Mouse (Mus musculus) heart, embryonic 15.5 days (tissue): ENCODE measurements around the gene Slc9a6. TPM values are rescaled to one million over a fixed set of nuclear protein-coding genes. Genes with fewer than 3 reads are reported as not detected.

ENCODE experiments used
- ATAC-seq: fragments of 200-750 bp; cut with Nextera tagmentation; replicated peaks from 2 replicates; pipeline ENCODE4 v1.8.0; 2017; ENCODE audit warnings: low read depth, moderate TSS enrichment; ENCODE audit not compliant: insufficient number of reproducible peaks, insufficient read depth, low FRiP score
- H3K27ac ChIP-seq: fragments of 300-500 bp; sonication (generic); 2 replicates; pipeline ENCODE4 v1.5.1; 2015; ENCODE audit warnings: mild to moderate bottlenecking, inconsistent platforms
- H3K27me3 ChIP-seq: fragments of 300-500 bp; sonication (generic); 2 replicates; pipeline ENCODE4 v1.6.1; 2015; ENCODE audit warnings: inconsistent platforms
- H3K36me3 ChIP-seq: fragments of 300-500 bp; sonication (generic); 2 replicates; pipeline ENCODE4 v1.6.1; 2015; ENCODE audit warnings: mild to moderate bottlenecking, inconsistent platforms
- H3K4me1 ChIP-seq: fragments of 300-500 bp; sonication (generic); replicated peaks from 2 replicates; pipeline ENCODE4 v1.6.1; 2015; ENCODE audit warnings: inconsistent platforms
- H3K4me2 ChIP-seq: fragments of 300-500 bp; sonication (generic); 2 replicates; pipeline ENCODE4 v1.6.1; 2015; ENCODE audit warnings: inconsistent platforms, mild to moderate bottlenecking, moderate library complexity
- H3K4me3 ChIP-seq: fragments of 300-500 bp; sonication (generic); 2 replicates; pipeline ENCODE4 v1.5.1; 2015; ENCODE audit warnings: mild to moderate bottlenecking, inconsistent platforms
- H3K9ac ChIP-seq: fragments of 300-500 bp; sonication (generic); 2 replicates; pipeline ENCODE4 v1.6.1; 2015; ENCODE audit warnings: mild to moderate bottlenecking, inconsistent platforms
- H3K9me3 ChIP-seq: fragments of 300-500 bp; sonication (generic); replicated peaks from 2 replicates; pipeline ENCODE4 v1.6.1; 2016; ENCODE audit warnings: inconsistent platforms
- WGBS: fragments of 180-500 bp; shearing (Covaris S2); methylation state at CpG from one replicate; pipeline ENCODE4 v1.1.7; 2015; ENCODE audit warnings: mixed read lengths; 5-methylcytosine and 5-hydroxymethylcytosine counted together
- polyA plus RNA-seq: library from polyadenylated mRNA; unstranded; fragments of >200 nt; fragmentation: Nextera tagmentation; extraction: Ambion mirVana; gene quantifications from 2 replicates; pipeline ENCODE4 v1.2.1, GENCODE M21; 2015

Slc9a6 gene
- polyA plus RNA-seq, 1 experiment from 2014 or later = 7.2 TPM

- Histone ChIP-seq H3K27ac (no peak overlapping the region), H3K4me2 (no peak overlapping the region)
- WGBS = 74% methylated on average over 5 of the region's 5 CpGs
Measured at GRCm38 (mm10) chrX:56636185-56636584, 26.6 kb downstream of the Slc9a6 start.

GRCm38 (mm10) chrX:56640066-56640465, 30.5 kb downstream of the Slc9a6 start:
- Histone ChIP-seq H3K9ac (no peak overlapping the region), H3K4me1 (no peaks in the 10 kb centered on the region), H3K27me3 (no peaks in the 10 kb centered on the region), H3K4me2 (no peak overlapping the region), H3K4me3 (no peak overlapping the region), H3K36me3 (no peaks in the 10 kb centered on the region), H3K27ac (no peak overlapping the region), H3K9me3 (no peaks in the 10 kb centered on the region)
- no peak for ATAC-seq
- 17% methylated on average over 1 of the region's 1 CpGs for WGBS

More at GRCm38 (mm10) chrX:56636185-56636584, 26.6 kb downstream of the Slc9a6 start:
- H3K9ac ChIP-seq = no peak overlapping the region
- no peak overlapping the region for H3K4me3 ChIP-seq
- H3K27me3 ChIP-seq = no peaks in the 10 kb centered on the region
- no peaks in the 10 kb centered on the region for H3K9me3 ChIP-seq
- no peak for ATAC-seq
- no peaks in the 10 kb centered on the region for H3K36me3 ChIP-seq
- no peaks in the 10 kb centered on the region for H3K4me1 ChIP-seq

DNA sequence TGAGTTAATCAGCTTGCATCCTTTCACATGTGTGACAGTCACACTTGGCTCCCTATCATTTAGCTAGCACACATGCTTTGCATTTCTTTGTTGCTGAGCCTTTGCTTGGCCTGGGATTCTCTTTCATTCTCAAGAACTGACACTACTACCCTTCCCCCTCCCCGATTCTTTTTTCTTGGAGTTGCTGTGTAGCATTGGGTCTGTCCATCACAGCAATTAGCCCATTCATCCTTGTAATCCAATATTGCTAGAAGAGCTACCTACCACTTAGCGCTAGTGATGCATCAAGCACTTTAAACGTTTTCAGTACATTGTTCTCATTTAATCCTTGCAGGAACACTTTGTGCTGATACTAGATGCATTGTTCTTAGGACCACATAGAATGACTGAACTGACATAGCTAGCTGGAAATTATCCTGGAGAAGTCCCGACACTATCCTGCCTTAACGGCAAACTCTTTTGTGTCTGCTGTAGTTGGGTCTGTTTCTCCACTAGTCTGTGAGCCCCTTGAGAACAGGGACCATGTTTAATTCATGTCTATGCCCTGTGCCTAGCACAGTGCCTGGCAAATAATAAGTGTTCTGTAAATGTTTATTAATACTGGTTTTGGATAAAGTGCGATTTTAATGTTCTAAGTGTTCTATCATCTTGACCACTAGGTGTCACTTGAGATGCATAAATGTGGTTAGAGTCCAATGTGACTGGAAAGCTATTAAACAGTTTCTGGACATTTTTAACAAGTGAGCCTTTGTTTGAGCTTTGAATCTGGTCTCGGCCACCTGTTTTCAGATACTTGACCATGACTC, 40.2 kb downstream of the Slc9a6 start:
- Histone ChIP-seq H3K27ac (no peak overlapping the region), H3K27me3 (no peaks in the 10 kb centered on the region), H3K4me2 (no peak overlapping the region), H3K4me3 (no peak overlapping the region), H3K36me3 (no peaks in the 10 kb centered on the region), H3K9me3 (no peaks in the 10 kb centered on the region), H3K4me1 (no peaks in the 10 kb centered on the region; the same call in 1 of the 2 replicates), H3K9ac (no peak overlapping the region)
- 59% methylated on average over 7 of the region's 7 CpGs for WGBS
- ATAC-seq = no peak

DNA sequence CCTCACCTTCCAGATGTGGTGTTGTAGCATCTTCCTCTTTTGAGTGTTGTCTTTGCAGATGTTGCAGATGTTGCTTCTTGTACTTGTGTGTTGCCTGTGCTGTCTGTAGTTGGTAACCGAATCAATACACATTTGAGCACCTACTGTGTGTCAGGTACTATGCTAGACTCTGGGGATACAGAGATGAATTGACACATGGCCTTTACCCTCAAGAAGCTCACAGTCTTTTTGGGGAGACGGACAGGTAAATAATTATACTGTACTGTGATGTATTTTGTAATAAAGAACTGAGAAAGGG, 40.7 kb downstream of the Slc9a6 start:
- H3K27me3 ChIP-seq = no peaks in the 10 kb centered on the region

GRCm38 (mm10) chrX:56650885-56651284, 41.3 kb downstream of the Slc9a6 start:
- WGBS = 56% methylated on average over 6 of the region's 6 CpGs
- no peaks in the 10 kb centered on the region; the same call in 1 of the 2 replicates for H3K4me1 ChIP-seq
- no peaks in the 10 kb centered on the region for H3K27me3 ChIP-seq
- H3K36me3 ChIP-seq = no peaks in the 10 kb centered on the region
- H3K9ac ChIP-seq = no peak overlapping the region
- no peak for ATAC-seq
- no peaks in the 10 kb centered on the region for H3K9me3 ChIP-seq
- peak overlapping the region; percentile 64 for H3K27ac ChIP-seq
- H3K4me2 ChIP-seq = no peak overlapping the region
- H3K4me3 ChIP-seq = no peak overlapping the region

More for the DNA sequence above, 40.7 kb downstream of the Slc9a6 start:
- Histone ChIP-seq H3K4me2 (no peak overlapping the region), H3K36me3 (no peaks in the 10 kb centered on the region), H3K9me3 (no peaks in the 10 kb centered on the region), H3K4me3 (no peak overlapping the region), H3K4me1 (no peaks in the 10 kb centered on the region; the same call in 1 of the 2 replicates), H3K27ac (no peak overlapping the region), H3K9ac (no peak overlapping the region)
- no peak for ATAC-seq
- 75% methylated on average over 2 of the region's 2 CpGs for WGBS

GRCm38 (mm10) chrX:56651738-56652137, 42.2 kb downstream of the Slc9a6 start:
- H3K27me3 ChIP-seq = no peaks in the 10 kb centered on the region
- peak; percentile 73 for ATAC-seq
- H3K27ac ChIP-seq = peak overlapping the region; percentile 64
- no peaks in the 10 kb centered on the region; the same call in 1 of the 2 replicates for H3K4me1 ChIP-seq
- no peaks in the 10 kb centered on the region for H3K9me3 ChIP-seq
- H3K4me2 ChIP-seq = no peak overlapping the region
- H3K9ac ChIP-seq = no peak overlapping the region
- WGBS = 27% methylated on average over 7 of the region's 7 CpGs
- H3K36me3 ChIP-seq = no peaks in the 10 kb centered on the region
- no peak overlapping the region for H3K4me3 ChIP-seq

- WGBS = 25% methylated on average over 2 of the region's 2 CpGs
- H3K4me2 ChIP-seq = no peak overlapping the region
- no peak overlapping the region for H3K27ac ChIP-seq
- no peak overlapping the region for H3K4me3 ChIP-seq
- no peak for ATAC-seq
- peaks cover 3% of the 10 kb centered on the region; the same call in 1 of the 2 replicates for H3K4me1 ChIP-seq
- H3K36me3 ChIP-seq = no peaks in the 10 kb centered on the region
- H3K9ac ChIP-seq = no peak overlapping the region
- H3K27me3 ChIP-seq = no peaks in the 10 kb centered on the region
- H3K9me3 ChIP-seq = no peaks in the 10 kb centered on the region
Measured at GRCm38 (mm10) chrX:56655686-56656085, 46.1 kb downstream of the Slc9a6 start.

DNA sequence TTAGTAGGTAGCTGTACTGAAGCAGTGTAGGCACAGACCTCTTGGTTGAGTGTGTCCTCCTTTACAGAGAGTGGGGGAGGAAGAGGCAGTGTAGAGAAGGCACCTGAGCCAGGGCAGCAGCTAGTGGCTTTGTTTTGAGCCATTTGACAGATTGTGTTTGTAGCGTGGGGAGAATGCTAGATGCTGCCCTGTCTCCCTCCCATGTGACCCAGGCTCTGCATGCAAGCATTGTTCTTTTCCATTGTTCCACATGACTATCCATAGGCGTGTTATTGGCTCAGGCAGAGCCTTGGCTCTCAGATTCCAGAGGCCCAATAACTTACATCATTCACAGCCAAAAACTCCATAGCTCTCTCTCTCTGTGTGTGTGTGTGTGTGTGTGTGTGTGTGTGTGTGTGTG, 49.7 kb downstream of the Slc9a6 start:
- WGBS = 54% methylated on average over 2 of the region's 2 CpGs
- Histone ChIP-seq H3K9me3 (no peaks in the 10 kb centered on the region), H3K27me3 (no peaks in the 10 kb centered on the region), H3K4me1 (peaks cover 6% of the 10 kb centered on the region; the same call in 1 of the 2 replicates), H3K36me3 (no peaks in the 10 kb centered on the region), H3K9ac (no peak overlapping the region), H3K4me2 (no peak overlapping the region), H3K27ac (no peak overlapping the region), H3K4me3 (no peak overlapping the region)
- ATAC-seq = no peak

DNA sequence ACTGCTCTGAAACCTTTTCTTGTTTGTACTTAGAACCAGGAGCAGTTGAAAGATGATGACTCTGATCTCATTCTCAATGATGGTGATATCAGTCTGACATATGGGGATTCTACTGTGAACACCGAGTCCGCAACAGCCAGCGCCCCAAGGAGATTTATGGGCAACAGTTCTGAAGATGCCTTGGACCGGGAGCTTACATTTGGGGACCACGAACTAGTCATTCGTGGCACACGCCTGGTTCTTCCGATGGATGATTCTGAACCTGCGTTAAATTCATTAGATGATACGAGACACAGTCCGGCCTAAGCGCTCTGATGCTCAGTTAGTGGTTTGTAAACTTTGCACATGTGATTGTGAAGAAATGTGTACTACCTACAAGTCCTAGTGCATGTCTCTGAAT, 51.6 kb downstream of the Slc9a6 start:
- no peak for ATAC-seq
- no peak overlapping the region for H3K4me2 ChIP-seq
- no peak overlapping the region for H3K4me3 ChIP-seq
- no peak overlapping the region for H3K27ac ChIP-seq
- WGBS = 90% methylated on average over 12 of the region's 12 CpGs
- H3K36me3 ChIP-seq = no peaks in the 10 kb centered on the region
- H3K4me1 ChIP-seq = peaks cover 16% of the 10 kb centered on the region
- H3K9ac ChIP-seq = no peak overlapping the region
- no peaks in the 10 kb centered on the region for H3K27me3 ChIP-seq
- H3K9me3 ChIP-seq = no peaks in the 10 kb centered on the region

GRCm38 (mm10) chrX:56662316-56662715, 52.8 kb downstream of the Slc9a6 start:
- 87% methylated on average over 6 of the region's 6 CpGs for WGBS

GRCm38 (mm10) chrX:56663377-56663776, 53.8 kb downstream of the Slc9a6 start:
- ATAC-seq = no peak
- WGBS = 42% methylated on average over 4 of the region's 4 CpGs
- H3K4me1 ChIP-seq = peaks cover 23% of the 10 kb centered on the region
- H3K4me2 ChIP-seq = no peak overlapping the region
- no peaks in the 10 kb centered on the region for H3K27me3 ChIP-seq
- no peak overlapping the region for H3K4me3 ChIP-seq
- no peaks in the 10 kb centered on the region for H3K36me3 ChIP-seq
- no peaks in the 10 kb centered on the region for H3K9me3 ChIP-seq
- no peak overlapping the region for H3K27ac ChIP-seq
- H3K9ac ChIP-seq = no peak overlapping the region

More at GRCm38 (mm10) chrX:56662316-56662715, 52.8 kb downstream of the Slc9a6 start:
- no peaks in the 10 kb centered on the region for H3K36me3 ChIP-seq
- no peaks in the 10 kb centered on the region for H3K9me3 ChIP-seq
- H3K27me3 ChIP-seq = no peaks in the 10 kb centered on the region
- H3K4me3 ChIP-seq = no peak overlapping the region
- no peak overlapping the region for H3K27ac ChIP-seq
- peaks cover 23% of the 10 kb centered on the region for H3K4me1 ChIP-seq
- H3K4me2 ChIP-seq = no peak overlapping the region
- ATAC-seq = no peak
- H3K9ac ChIP-seq = no peak overlapping the region
